11 mouse cellular contexts compared by ENCODE assay signal in the genomic region with DNA sequence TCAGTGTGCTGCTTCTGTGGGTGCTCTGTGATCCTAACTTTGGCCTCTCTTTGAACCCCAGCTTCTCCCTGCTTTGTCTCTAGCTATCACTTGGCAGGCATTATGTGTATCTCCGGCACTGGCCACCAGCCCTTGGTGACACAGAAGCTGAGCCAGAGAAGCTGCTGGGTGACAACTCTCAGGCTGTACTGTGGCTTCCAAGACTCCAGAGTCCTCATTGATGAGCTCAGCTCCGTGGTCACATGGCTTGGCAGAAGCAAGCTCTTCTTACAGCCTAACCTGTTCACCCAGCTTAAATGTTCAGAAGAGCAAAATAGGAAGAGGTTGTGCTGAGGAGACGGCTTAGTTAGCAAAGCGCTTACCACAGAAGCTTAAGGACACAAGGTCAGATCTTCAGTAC. TPM values are rescaled to one million over a fixed set of nuclear protein-coding genes. Genes with fewer than 3 reads are reported as not detected.
DNase-seq lines count a peak whose midpoint lies in the region; ATAC-seq lines count a peak whose summit lies in the region.
"Had no signal": no experiment of that assay in that cellular context is flagged by ENCODE, and none has a peak within 500 bp of the region (broad histone marks: within the 10 kb centered on the region; RNA-seq: fewer than 3 reads in every experiment).

No protein-coding gene starts in this region.

- intact Hi-C loops in gastrocnemius, postnatal 36 days (cut with DNase I) = no loop called here

- ATAC-seq in activated CD4-positive, CD25-positive, alpha-beta regulatory T cell, adult 4 months = no peak
- ATAC-seq: intestine, embryonic 16.5 days; midbrain, embryonic 16.5 days had no signal

- peak; percentile 37 for DNase-seq in gastrocnemius, postnatal 25 days
- no peak for DNase-seq in gastrocnemius, postnatal 36 days
- DNase-seq in lung, postnatal 10 days = peak; percentile 62
- DNase-seq in lung, adult 18-20 months = no peak
- DNase-seq in heart, adult 9 months (ENCODE audit: low spot score in 2 of 2) = peak; percentile 56 to 59
- DNase-seq in heart, postnatal 4 days = peak; percentile 51
- no peak for DNase-seq in testis, postnatal 10 days (ENCODE audit: low spot score)
- DNase-seq: layer of hippocampus, adult 9-11 months had no signal

RNA-seq across cellular contexts. Expression of a gene that starts 45.5 kb away (rescaled TPM):
- under 1 TPM; 0.08 to 0.27 TPM for total RNA-seq in gastrocnemius, postnatal 25 days (2021)
- total RNA-seq in gastrocnemius, postnatal 36 days (2021) = under 1 TPM; 0.15 to 0.20 TPM
- 10 to 100 TPM; 30.3 to 33.8 TPM for total RNA-seq in heart, postnatal 4 days (2021)
- not detected for polyA plus RNA-seq in activated CD4-positive, CD25-positive, alpha-beta regulatory T cell, adult 4 months (2017; shearing (Covaris generic))

Comparison
In these comparisons a context has a peak if more than half of its experiments do, and no peak if none do; other contexts are left out.
1. DNase-seq: peak in gastrocnemius, postnatal 25 days (single experiment), lung, postnatal 10 days (single experiment), heart, adult 9 months (2 of 2) and heart, postnatal 4 days (single experiment); none in gastrocnemius, postnatal 36 days (0 of 2), lung, adult 18-20 months (0 of 2) and testis, postnatal 10 days (single experiment).
2. RNA of a gene that starts 45.5 kb away (total RNA-seq): 30.3 to 33.8 TPM in heart, postnatal 4 days; 0.08 to 0.27 TPM in gastrocnemius, postnatal 25 days and 0.15 to 0.20 TPM in gastrocnemius, postnatal 36 days; every median in the first group is over 10 times any median in the second.